Mouse (Mus musculus): ENCODE measurements around the gene Pth2r.

DNA sequence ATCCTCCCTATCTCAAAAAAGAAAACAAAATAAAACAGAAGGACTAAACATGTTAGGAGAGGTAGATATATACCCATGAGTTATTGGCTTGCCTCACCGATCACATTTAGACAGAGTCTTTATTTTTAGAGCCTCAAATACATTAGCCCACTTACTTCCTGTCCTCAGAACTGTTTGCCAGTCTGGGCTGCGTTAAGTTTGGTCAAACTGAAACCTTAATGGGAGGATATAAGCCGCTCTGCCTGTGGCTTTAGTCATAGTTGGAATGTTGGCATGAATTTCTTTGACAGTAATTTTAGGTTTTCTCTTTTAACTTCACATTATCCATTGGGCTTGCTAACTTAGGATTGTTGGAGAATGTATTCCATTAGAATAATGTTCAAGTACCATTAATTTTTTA lies 44.1 kb upstream of the Pth2r start:
- TF ChIP-seq CTCF (IDR thresholded peaks at IDR 0.05; ENCODE audit: control insufficient read depth, insufficient read depth, insufficient read length) (no peak), FOSL1 (IDR thresholded peaks at IDR 0.05; ENCODE audit: insufficient read depth, low read length, poor library complexity, severe bottlenecking) (no peak), MYOD1 (IDR thresholded peaks at IDR 0.05; ENCODE audit: control insufficient read depth, insufficient read length, low read depth) (no peak), MAX (IDR thresholded peaks at IDR 0.05) (no peak), MYOG (IDR thresholded peaks at IDR 0.05; ENCODE audit: control insufficient read depth, extremely low read depth, insufficient read length) (no peak)
